Mouse (Mus musculus): ENCODE measurements around the gene Izumo1. TPM values are rescaled to one million over a fixed set of nuclear protein-coding genes. Genes with fewer than 3 reads are reported as not detected.

The Izumo1 gene
- total RNA-seq, 2 experiments from 2014 or later, result not detected

Other genes starting within 250 kb of the Izumo1 start
- gene Snrnp70, start 226.1 kb upstream of the Izumo1 start, total RNA-seq (2021), result 10 to 100 TPM; 60.3 to 65.4 TPM
- 10 to 100 TPM; 83.7 to 93.5 TPM for gene Kcna7, start 216.2 kb upstream of the Izumo1 start, total RNA-seq (2021)
- gene Ntf5, start 208.1 kb upstream of the Izumo1 start, total RNA-seq (2021), result 1 to 10 TPM; 4.3 to 4.7 TPM
- under 1 TPM; 0.47 to 0.59 TPM for gene Lhb, start 201.0 kb upstream of the Izumo1 start, total RNA-seq (2021)
- gene Gys1, start 187.0 kb upstream of the Izumo1 start, total RNA-seq (2021), result 100 to 1,000 TPM; 321 to 326 TPM
- gene Ruvbl2, start 183.7 kb upstream of the Izumo1 start, total RNA-seq (2021), result 10 to 100 TPM; 26.6 to 27.9 TPM
- gene Ftl1, start 161.9 kb upstream of the Izumo1 start, total RNA-seq (2021), result 100 to 1,000 TPM; 109 to 151 TPM
- gene Bax, start 154.9 kb upstream of the Izumo1 start, total RNA-seq (2021), result 10 to 100 TPM; 14.2 to 16.6 TPM
- gene Tulp2, start 139.9 kb upstream of the Izumo1 start, total RNA-seq (2021), result not detected
- 1 to 10 TPM; 8.1 to 9.6 TPM for gene Gm45808, start 135.0 kb upstream of the Izumo1 start, total RNA-seq (2021)
- gene Dhdh, start 133.0 kb upstream of the Izumo1 start, total RNA-seq (2021), result 10 to 100 TPM; 22.6 to 22.9 TPM
- 10 to 100 TPM; 63.3 to 68.6 TPM for gene Nucb1, start 111.4 kb upstream of the Izumo1 start, total RNA-seq (2021)
- 10 to 100 TPM; 28.6 to 63.5 TPM for gene Ppp1r15a, start 95.5 kb upstream of the Izumo1 start, total RNA-seq (2021)
- 1 to 10 TPM; 5.2 to 5.3 TPM for gene Plekha4, start 95.5 kb upstream of the Izumo1 start, total RNA-seq (2021)
- 1 to 10 TPM in 1 of 2 experiments, under 1 TPM in 1; 0.91 to 1.9 TPM for gene Hsd17b14, start 66.9 kb upstream of the Izumo1 start, total RNA-seq (2021)
- 10 to 100 TPM; 95.0 to 98.1 TPM for gene Bcat2, start 51.7 kb upstream of the Izumo1 start, total RNA-seq (2021)
- not detected for gene Fgf21, start 6.3 kb upstream of the Izumo1 start, total RNA-seq (2021)
- not detected for gene Fut1, start 4.5 kb upstream of the Izumo1 start, total RNA-seq (2021)
- 1 to 10 TPM; 5.5 to 8.5 TPM for gene Rasip1, start 5.7 kb downstream of the Izumo1 start, total RNA-seq (2021)
- gene Mamstr, start 18.2 kb downstream of the Izumo1 start, total RNA-seq (2021), result 10 to 100 TPM; 17.6 to 18.7 TPM
- gene Fut2, start 44.6 kb downstream of the Izumo1 start, total RNA-seq (2021), result under 1 TPM in 1 of 2 experiments, not detected in 1; 0.11 TPM
- under 1 TPM; 0.14 to 0.26 TPM for gene Ntn5, start 62.2 kb downstream of the Izumo1 start, total RNA-seq (2021)
- under 1 TPM; 0.09 TPM for gene Sec1, start 72.6 kb downstream of the Izumo1 start, total RNA-seq (2021)
- gene Car11, start 78.0 kb downstream of the Izumo1 start, total RNA-seq (2021), result 10 to 100 TPM; 11.1 to 17.3 TPM
- 10 to 100 TPM; 19.4 to 22.9 TPM for gene Dbp, start 83.3 kb downstream of the Izumo1 start, total RNA-seq (2021)
- gene Rpl18, start 93.6 kb downstream of the Izumo1 start, total RNA-seq (2021), result 100 to 1,000 TPM; 442 to 461 TPM
- gene Sphk2, start 96.2 kb downstream of the Izumo1 start, total RNA-seq (2021), result 10 to 100 TPM; 15.2 to 15.6 TPM
- gene Fam83e, start 99.4 kb downstream of the Izumo1 start, total RNA-seq (2021), result under 1 TPM in 1 of 2 experiments, not detected in 1; 0.18 TPM
- not detected for gene Spaca4, start 104.0 kb downstream of the Izumo1 start, total RNA-seq (2021)
- not detected for gene Lmtk3, start 161.9 kb downstream of the Izumo1 start, total RNA-seq (2021)
- not detected for gene Sult2b1, start 162.9 kb downstream of the Izumo1 start, total RNA-seq (2021)
- gene Cyth2, start 192.8 kb downstream of the Izumo1 start, total RNA-seq (2021), result 10 to 100 TPM; 25.3 to 34.6 TPM
- under 1 TPM in 1 of 2 experiments, not detected in 1; 0.28 TPM for gene Kcnj14, start 203.0 kb downstream of the Izumo1 start, total RNA-seq (2021)
- gene Grwd1, start 209.1 kb downstream of the Izumo1 start, total RNA-seq (2021), result 10 to 100 TPM; 13.4 to 14.3 TPM